28 mouse cellular contexts compared by ENCODE assay signal in the genomic region with DNA sequence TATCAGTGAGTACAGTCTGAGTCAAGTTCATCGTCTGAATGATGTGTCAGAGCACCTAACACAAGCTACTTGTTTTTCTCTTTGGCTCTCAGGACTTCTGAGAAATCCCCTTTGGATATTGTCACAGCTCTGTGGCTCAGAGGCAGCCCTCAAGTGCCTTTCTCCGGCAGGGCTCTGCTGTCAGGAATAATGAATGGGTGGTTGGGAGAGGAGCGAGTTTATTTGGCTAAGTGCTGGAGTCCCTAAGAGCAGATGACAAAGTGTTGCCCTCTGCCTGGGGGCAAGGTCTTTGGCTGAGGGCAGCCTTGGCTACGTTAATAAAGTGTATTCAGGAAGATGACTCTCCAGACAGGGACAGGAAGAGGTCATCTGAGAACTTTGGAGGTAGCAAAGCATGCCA.
A peak's percentile ranks its signal among the peaks of the same experiment; 100 is the strongest.
DNase-seq lines count a peak whose midpoint lies in the region; ATAC-seq lines count a peak whose summit lies in the region.
"Had no signal": no experiment of that assay in that cellular context is flagged by ENCODE, and none has a peak within 500 bp of the region (broad histone marks: within the 10 kb centered on the region; RNA-seq: fewer than 3 reads in every experiment).

No protein-coding gene starts in this region.

- H3K9ac ChIP-seq in kidney, embryonic 14.5 days (ENCODE audit: low read depth, low read length) = no peak overlapping the region
- H3K9ac ChIP-seq in neural tube, embryonic 15.5 days (replicated peaks) = no peak overlapping the region
- no peak overlapping the region for H3K9ac ChIP-seq in midbrain, embryonic 13.5 days (replicated peaks)
- H3K9ac ChIP-seq: heart, embryonic 12.5 days; hindbrain, embryonic 13.5 days; limb, embryonic 13.5 days; liver, embryonic 12.5 days had no signal

- no peaks in the 10 kb centered on the region for H3K36me3 ChIP-seq in kidney, embryonic 14.5 days (ENCODE audit: control insufficient read depth, insufficient read depth, low read length)
- H3K36me3 ChIP-seq in neural tube, embryonic 15.5 days = no peaks in the 10 kb centered on the region
- H3K36me3 ChIP-seq in midbrain, embryonic 13.5 days = no peaks in the 10 kb centered on the region
- H3K36me3 ChIP-seq: heart, embryonic 12.5 days; hindbrain, embryonic 13.5 days; limb, embryonic 13.5 days; liver, embryonic 12.5 days had no signal

- 6% methylated on average over 4 of the region's 4 CpGs for WGBS in kidney, embryonic 14.5 days
- WGBS in neural tube, embryonic 15.5 days = 29% methylated on average over 4 of the region's 4 CpGs
- WGBS in midbrain, embryonic 13.5 days = 62% methylated on average over 4 of the region's 4 CpGs

- H3K4me1 ChIP-seq in kidney, embryonic 14.5 days (ENCODE audit: control insufficient read depth, insufficient read depth, low read length) = peaks cover 28% of the 10 kb centered on the region
- no peaks in the 10 kb centered on the region for H3K4me1 ChIP-seq in neural tube, embryonic 15.5 days
- H3K4me1 ChIP-seq in midbrain, embryonic 13.5 days (replicated peaks) = no peaks in the 10 kb centered on the region
- H3K4me1 ChIP-seq: heart, embryonic 12.5 days; limb, embryonic 13.5 days; liver, embryonic 12.5 days; megakaryocyte, embryonic 14.5 days had no signal

- H3K4me3 ChIP-seq in kidney, embryonic 14.5 days (ENCODE audit: low read length) = no peak overlapping the region
- no peak overlapping the region for H3K4me3 ChIP-seq in neural tube, embryonic 15.5 days (replicated peaks)
- no peak overlapping the region for H3K4me3 ChIP-seq in midbrain, embryonic 13.5 days (replicated peaks)
- H3K4me3 ChIP-seq: heart, adult 2 months; heart, embryonic 12.5 days; hindbrain, embryonic 13.5 days; layer of hippocampus, adult 2 months; limb, embryonic 13.5 days; liver, embryonic 12.5 days; megakaryocyte, embryonic 14.5 days had no signal

- peak; percentile 58 for ATAC-seq in kidney, embryonic 14.5 days (ENCODE audit: low FRiP score, low TSS enrichment)
- no peak for ATAC-seq in neural tube, embryonic 15.5 days (ENCODE audit: low FRiP score)
- ATAC-seq in midbrain, embryonic 13.5 days = no peak
- ATAC-seq: activated CD4-positive, CD25-positive, alpha-beta regulatory T cell, adult 4 months; forebrain, embryonic 14.5 days; intestine, embryonic 16.5 days; liver, embryonic 12.5 days; lung, postnatal 0 days had no signal

- no peak overlapping the region for H3K4me2 ChIP-seq in kidney, embryonic 14.5 days (replicated peaks; ENCODE audit: low read depth, low read length)
- H3K4me2 ChIP-seq in neural tube, embryonic 15.5 days = no peak overlapping the region
- H3K4me2 ChIP-seq in midbrain, embryonic 13.5 days (replicated peaks) = no peak overlapping the region
- H3K4me2 ChIP-seq: heart, embryonic 12.5 days; hindbrain, embryonic 13.5 days; limb, embryonic 13.5 days; liver, embryonic 12.5 days had no signal

- no peaks in the 10 kb centered on the region for H3K9me3 ChIP-seq in kidney, embryonic 14.5 days (ENCODE audit: control insufficient read depth, low read length)
- no peaks in the 10 kb centered on the region for H3K9me3 ChIP-seq in neural tube, embryonic 15.5 days (replicated peaks)
- no peaks in the 10 kb centered on the region for H3K9me3 ChIP-seq in midbrain, embryonic 13.5 days
- H3K9me3 ChIP-seq: hindbrain, embryonic 13.5 days; limb, embryonic 13.5 days had no signal

- H3K27me3 ChIP-seq in kidney, embryonic 14.5 days (ENCODE audit: control insufficient read depth, insufficient read depth, low read length) = no peaks in the 10 kb centered on the region
- H3K27me3 ChIP-seq in neural tube, embryonic 15.5 days (replicated peaks) = no peaks in the 10 kb centered on the region
- H3K27me3 ChIP-seq in midbrain, embryonic 13.5 days = no peaks in the 10 kb centered on the region
- H3K27me3 ChIP-seq: CH12.LX; heart, embryonic 12.5 days; hindbrain, embryonic 13.5 days; limb, embryonic 13.5 days; liver, embryonic 12.5 days; megakaryocyte, embryonic 14.5 days had no signal

- H3K27ac ChIP-seq in kidney, embryonic 14.5 days (ENCODE audit: low read depth, low read length) = no peak overlapping the region; the same call in 1 of the 2 replicates
- no peak overlapping the region for H3K27ac ChIP-seq in neural tube, embryonic 15.5 days (replicated peaks)
- H3K27ac ChIP-seq in midbrain, embryonic 13.5 days = no peak overlapping the region
- H3K27ac ChIP-seq: heart, adult 2 months; hindbrain, embryonic 13.5 days; layer of hippocampus, adult 2 months; limb, embryonic 13.5 days; liver, embryonic 12.5 days had no signal

- no peak for DNase-seq in kidney, postnatal 10 days
- peak; percentile 29 for DNase-seq in neural tube, embryonic 10.5 days (ENCODE audit: extremely low spot score, low spot score)
- DNase-seq in adrenal gland, postnatal 36 days = peak; percentile 32 to 65
- DNase-seq in mesoderm, embryonic 11.5 days (ENCODE audit: low read depth, low spot score) = peak; percentile 33
- no peak for DNase-seq in c-Kit-positive CD71-positive TER-119-positive erythroid progenitor cells, embryonic 14.5 days (ENCODE audit: low spot score)
- DNase-seq: cerebellum, adult 11 months; cerebellum, adult 9-11 months; heart, adult 2 months; heart, postnatal 4 days; lung, adult 18-20 months; lung, postnatal 4 days; midbrain, embryonic 14.5 days; spleen, adult 18-20 months; thymus, postnatal 14 days had no signal

Comparison
In these comparisons a context has a peak if more than half of its experiments do, and no peak if none do; other contexts are left out.
1. DNase-seq: peak in neural tube, embryonic 10.5 days (single experiment), adrenal gland, postnatal 36 days (2 of 2) and mesoderm, embryonic 11.5 days (single experiment); none in kidney, postnatal 10 days (single experiment) and c-Kit-positive CD71-positive TER-119-positive erythroid progenitor cells, embryonic 14.5 days (single experiment).